Mouse (Mus musculus): ENCODE data around the gene Stk16.

- TF ChIP-seq CTCF (IDR thresholded peaks at IDR 0.05; ENCODE audit: borderline replicate concordance, insufficient read depth, low read depth, low read length) = no peak
- no peak for TF ChIP-seq POLR2A (IDR thresholded peaks at IDR 0.05; ENCODE audit: borderline replicate concordance, insufficient read depth, low read length)
These were observed 7.8 kb downstream of the Stk16 start for GRCm38 (mm10) chr1:75218227-75219001.

All from cerebellum, adult 2 months (tissue).